Mouse (Mus musculus): ENCODE measurements around the gene Pip4k2c. TPM values are rescaled to one million over a fixed set of nuclear protein-coding genes. Genes with fewer than 3 reads are reported as not detected.

The Pip4k2c gene
- total and polyA plus RNA-seq, 2 experiments from 2014 or later: 15.1 to 18.3 TPM

DNA sequence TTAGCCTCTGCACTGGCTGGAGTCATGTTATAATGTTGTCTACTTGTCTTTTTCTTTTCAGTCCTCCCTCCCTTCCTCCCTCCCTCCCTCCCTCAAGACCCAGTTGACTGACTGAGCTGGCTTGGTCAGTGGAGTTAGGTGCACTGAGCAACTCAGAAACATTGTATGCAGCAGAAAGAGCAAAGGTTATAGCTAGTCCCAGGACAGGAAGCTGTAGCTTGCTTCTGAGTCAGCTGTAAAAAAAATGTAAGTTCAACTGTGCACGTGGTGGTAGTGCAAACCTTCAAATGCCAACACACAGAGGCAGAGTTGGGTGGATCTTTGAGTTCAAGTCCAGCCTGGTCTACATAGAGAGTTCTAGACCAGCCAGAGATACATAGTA, 3.0 kb upstream of the Pip4k2c start:
- no peaks in the 10 kb centered on the region for H3K27me3 ChIP-seq (ENCODE audit: insufficient read depth, low read length)
- no peak for ATAC-seq (ENCODE audit: low FRiP score)
- H3K4me3 ChIP-seq (ENCODE audit: low read depth, low read length): no peak overlapping the region
- no peak overlapping the region for H3K27ac ChIP-seq (ENCODE audit: low read depth, low read length)
- no peaks in the 10 kb centered on the region for H3K9me3 ChIP-seq (ENCODE audit: low read length)
- no peak for TF ChIP-seq CTCF (IDR thresholded peaks at IDR 0.05)
- DNase-seq (ENCODE audit: low spot score): no peak
- H3K9ac ChIP-seq (replicated peaks; ENCODE audit: low read length, poor library complexity, severe bottlenecking): no peak overlapping the region
- no peak overlapping the region for H3K4me2 ChIP-seq (ENCODE audit: low read depth, low read length, poor library complexity, severe bottlenecking)
- H3K36me3 ChIP-seq (ENCODE audit: insufficient read depth, low read length): no peaks in the 10 kb centered on the region
- 53% methylated on average over 1 of the region's 1 CpGs for WGBS
- H3K4me1 ChIP-seq (ENCODE audit: insufficient read depth, low read length): peaks cover 9% of the 10 kb centered on the region

DNA sequence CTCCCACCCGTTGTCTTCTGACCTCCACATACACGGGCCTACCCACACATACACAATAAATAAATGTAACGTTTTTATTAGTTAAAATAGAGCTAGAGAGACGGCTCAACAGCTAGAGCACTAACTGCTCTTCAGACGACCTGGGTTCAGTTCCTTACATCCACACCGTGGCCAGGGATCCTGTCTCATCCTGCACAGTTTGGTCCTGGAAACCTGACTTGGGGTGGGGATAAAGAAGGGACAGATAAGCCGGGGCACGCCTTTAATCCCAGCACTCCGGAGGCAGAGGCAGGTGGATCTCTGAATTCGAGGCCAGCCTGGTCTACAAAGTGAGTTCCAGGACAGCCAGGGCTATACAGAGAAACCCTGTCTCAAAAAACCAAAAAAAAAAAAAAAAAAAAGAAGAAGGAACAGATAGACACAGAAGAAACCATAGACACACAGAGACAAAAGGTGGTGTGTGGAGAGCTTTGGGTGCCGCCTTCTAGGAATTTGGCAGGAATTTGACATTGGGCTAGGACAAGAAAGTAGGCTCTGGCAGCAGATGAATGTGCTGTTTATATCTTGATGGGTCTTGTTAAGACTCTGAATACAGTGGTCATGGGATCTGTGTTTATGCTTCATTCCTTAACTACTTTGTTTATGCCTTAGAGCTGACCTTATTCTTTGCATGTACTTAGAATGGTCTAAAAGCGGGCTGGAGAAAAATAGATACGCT, 2.5 kb upstream of the Pip4k2c start:
- 89% methylated on average over 13 of the region's 13 CpGs for WGBS
- ATAC-seq (ENCODE audit: low FRiP score): no peak
- Histone ChIP-seq H3K9me3 (ENCODE audit: low read length) (no peaks in the 10 kb centered on the region), H3K4me2 (ENCODE audit: low read depth, low read length, poor library complexity, severe bottlenecking) (no peak overlapping the region), H3K27me3 (ENCODE audit: insufficient read depth, low read length) (no peaks in the 10 kb centered on the region), H3K4me1 (ENCODE audit: insufficient read depth, low read length) (peaks cover 9% of the 10 kb centered on the region), H3K4me3 (ENCODE audit: low read depth, low read length) (no peak overlapping the region), H3K27ac (ENCODE audit: low read depth, low read length) (no peak overlapping the region), H3K36me3 (ENCODE audit: insufficient read depth, low read length) (peaks cover 1% of the 10 kb centered on the region; the same call in 1 of the 2 replicates), H3K9ac (replicated peaks; ENCODE audit: low read length, poor library complexity, severe bottlenecking) (no peak overlapping the region)
- no peak for TF ChIP-seq CTCF (IDR thresholded peaks at IDR 0.05)
- no peak for DNase-seq (ENCODE audit: low spot score)

- ATAC-seq (ENCODE audit: low FRiP score): no peak
- Histone ChIP-seq H3K27ac (ENCODE audit: low read depth, low read length) (no peak overlapping the region), H3K4me1 (ENCODE audit: insufficient read depth, low read length) (peaks cover 9% of the 10 kb centered on the region), H3K4me2 (ENCODE audit: low read depth, low read length, poor library complexity, severe bottlenecking) (no peak overlapping the region), H3K4me3 (ENCODE audit: low read depth, low read length) (no peak overlapping the region), H3K9me3 (ENCODE audit: low read length) (no peaks in the 10 kb centered on the region), H3K27me3 (ENCODE audit: insufficient read depth, low read length) (no peaks in the 10 kb centered on the region), H3K9ac (replicated peaks; ENCODE audit: low read length, poor library complexity, severe bottlenecking) (no peak overlapping the region), H3K36me3 (ENCODE audit: insufficient read depth, low read length) (peaks cover 4% of the 10 kb centered on the region; the same call in 1 of the 2 replicates)
- DNase-seq (ENCODE audit: low spot score): no peak
- WGBS: 95% methylated on average over 8 of the region's 8 CpGs
- no peak for TF ChIP-seq CTCF (IDR thresholded peaks at IDR 0.05)
These were observed 1.9 kb upstream of the Pip4k2c start for GRCm38 (mm10) chr10:127213272-127213671.

GRCm38 (mm10) chr10:127210961-127211405, 402 bp downstream of the Pip4k2c start:
- no peaks in the 10 kb centered on the region for H3K27me3 ChIP-seq (ENCODE audit: insufficient read depth, low read length)
- peak overlapping the region; percentile 85 for H3K9ac ChIP-seq (replicated peaks; ENCODE audit: low read length, poor library complexity, severe bottlenecking)
- H3K4me2 ChIP-seq (ENCODE audit: low read depth, low read length, poor library complexity, severe bottlenecking): peak overlapping the region; percentile 93
- DNase-seq (ENCODE audit: low spot score) (no peak), ATAC-seq (ENCODE audit: low FRiP score) (peak; percentile 59)
- peak overlapping the region; percentile 74 for H3K27ac ChIP-seq (ENCODE audit: low read depth, low read length)
- under 1% methylated on average over 22 of the region's 25 CpGs for WGBS
- peak overlapping the region; percentile 84 for H3K4me3 ChIP-seq (ENCODE audit: low read depth, low read length)
- H3K4me1 ChIP-seq (ENCODE audit: insufficient read depth, low read length): peaks cover 9% of the 10 kb centered on the region
- H3K36me3 ChIP-seq (ENCODE audit: insufficient read depth, low read length): peaks cover 14% of the 10 kb centered on the region
- TF ChIP-seq CTCF (IDR thresholded peaks at IDR 0.05): no peak
- H3K9me3 ChIP-seq (ENCODE audit: low read length): no peaks in the 10 kb centered on the region

- WGBS: 88% methylated on average over 13 of the region's 13 CpGs
- peaks cover 23% of the 10 kb centered on the region for H3K36me3 ChIP-seq (ENCODE audit: insufficient read depth, low read length)
- no peaks in the 10 kb centered on the region for H3K9me3 ChIP-seq (ENCODE audit: low read length)
- ATAC-seq (ENCODE audit: low FRiP score) (no peak), DNase-seq (ENCODE audit: low spot score) (no peak)
- H3K27ac ChIP-seq (ENCODE audit: low read depth, low read length): no peak overlapping the region
- peak overlapping the region; percentile 85 for H3K9ac ChIP-seq (replicated peaks; ENCODE audit: low read length, poor library complexity, severe bottlenecking)
- H3K4me3 ChIP-seq (ENCODE audit: low read depth, low read length): peak overlapping the region; percentile 84; the same call in 1 of the 2 replicates
- no peak for TF ChIP-seq CTCF (IDR thresholded peaks at IDR 0.05)
- peaks cover 9% of the 10 kb centered on the region for H3K4me1 ChIP-seq (ENCODE audit: insufficient read depth, low read length)
- no peaks in the 10 kb centered on the region for H3K27me3 ChIP-seq (ENCODE audit: insufficient read depth, low read length)
- peak overlapping the region; percentile 93 for H3K4me2 ChIP-seq (ENCODE audit: low read depth, low read length, poor library complexity, severe bottlenecking)
These were observed 1.3 kb downstream of the Pip4k2c start for GRCm38 (mm10) chr10:127209928-127210570.

- Histone ChIP-seq H3K36me3 (ENCODE audit: insufficient read depth, low read length) (peaks cover 30% of the 10 kb centered on the region), H3K27me3 (ENCODE audit: insufficient read depth, low read length) (no peaks in the 10 kb centered on the region), H3K4me2 (ENCODE audit: low read depth, low read length, poor library complexity, severe bottlenecking) (no peak overlapping the region), H3K4me3 (ENCODE audit: low read depth, low read length) (no peak overlapping the region), H3K9ac (replicated peaks; ENCODE audit: low read length, poor library complexity, severe bottlenecking) (no peak overlapping the region), H3K9me3 (ENCODE audit: low read length) (no peaks in the 10 kb centered on the region), H3K4me1 (ENCODE audit: insufficient read depth, low read length) (peaks cover 9% of the 10 kb centered on the region), H3K27ac (ENCODE audit: low read depth, low read length) (no peak overlapping the region)
- no peak for TF ChIP-seq CTCF (IDR thresholded peaks at IDR 0.05)
- ATAC-seq (ENCODE audit: low FRiP score) (no peak), DNase-seq (ENCODE audit: low spot score) (no peak)
- WGBS: 86% methylated on average over 4 of the region's 4 CpGs
These were observed 2.5 kb downstream of the Pip4k2c start for GRCm38 (mm10) chr10:127208921-127209320.
